Mouse (Mus musculus): ENCODE measurements around the gene Utp11.

GRCm38 (mm10) chr4:124660603-124661002 is 32.8 kb downstream of the Utp11 start:
- TF ChIP-seq CTCF (IDR thresholded peaks at IDR 0.05; ENCODE audit: low read depth), result no peak
- TF ChIP-seq EP300 (IDR thresholded peaks at IDR 0.05; ENCODE audit: low read depth), result no peak
